Mouse (Mus musculus): ENCODE data around the gene Sgsm2. TPM values are rescaled to one million over a fixed set of nuclear protein-coding genes. Genes with fewer than 3 reads are reported as not detected.

The Sgsm2 gene
- 0.50 TPM for polyA plus RNA-seq (2014; fragmentation: Illumina TruSeq; extraction: RNeasy Lipid Tissue Mini Kit (QIAGEN cat#74804); ENCODE audit: low read depth, low replicate concordance)

GRCm38 (mm10) chr11:74896901-74897677 is at the start of gene Sgsm2:
TSS of gene Sgsm2 (minus strand) at chr11:74897060.

GRCm38 (mm10) chr11:74925577-74926387 is 28.9 kb upstream of the Sgsm2 start, which contains the start of the genes Smg6 and Srr:
TSS of gene Smg6 (plus strand) at chr11:74925823.
TSS of gene Srr (minus strand) at chr11:74925948.

GRCm38 (mm10) chr11:74897678-74898516 is 1.0 kb upstream of the Sgsm2 start, which contains the start of gene Tsr1:
TSS of gene Tsr1 (plus strand) at chr11:74898071.

GRCm38 (mm10) chr11:74830256-74831161 is 66.4 kb downstream of the Sgsm2 start, which contains the start of gene Mnt:
TSS of gene Mnt (plus strand) at chr11:74830920.

Other genes starting within 250 kb of the Sgsm2 start
- 13.1 TPM for gene Cluh, start 247.6 kb downstream of the Sgsm2 start, polyA plus RNA-seq (2014; fragmentation: Illumina TruSeq; extraction: RNeasy Lipid Tissue Mini Kit (QIAGEN cat#74804); ENCODE audit: low read depth, low replicate concordance)
- 162 TPM for gene Pafah1b1, start 172.4 kb downstream of the Sgsm2 start, polyA plus RNA-seq (2014; fragmentation: Illumina TruSeq; extraction: RNeasy Lipid Tissue Mini Kit (QIAGEN cat#74804); ENCODE audit: low read depth, low replicate concordance)
- gene Mettl16, start 126.2 kb downstream of the Sgsm2 start, polyA plus RNA-seq (2014; fragmentation: Illumina TruSeq; extraction: RNeasy Lipid Tissue Mini Kit (QIAGEN cat#74804); ENCODE audit: low read depth, low replicate concordance) = 13.4 TPM
- 1.2 TPM for gene Mnt, start 66.1 kb downstream of the Sgsm2 start, polyA plus RNA-seq (2014; fragmentation: Illumina TruSeq; extraction: RNeasy Lipid Tissue Mini Kit (QIAGEN cat#74804); ENCODE audit: low read depth, low replicate concordance)
- gene Tsr1, start 1.0 kb upstream of the Sgsm2 start, polyA plus RNA-seq (2014; fragmentation: Illumina TruSeq; extraction: RNeasy Lipid Tissue Mini Kit (QIAGEN cat#74804); ENCODE audit: low read depth, low replicate concordance) = 11.1 TPM
- 6.3 TPM for gene Smg6, start 28.8 kb upstream of the Sgsm2 start, polyA plus RNA-seq (2014; fragmentation: Illumina TruSeq; extraction: RNeasy Lipid Tissue Mini Kit (QIAGEN cat#74804); ENCODE audit: low read depth, low replicate concordance)
- 120 TPM for gene Srr, start 28.9 kb upstream of the Sgsm2 start, polyA plus RNA-seq (2014; fragmentation: Illumina TruSeq; extraction: RNeasy Lipid Tissue Mini Kit (QIAGEN cat#74804); ENCODE audit: low read depth, low replicate concordance)

All from liver, adult 10 weeks (tissue).